Mouse (Mus musculus) megakaryocyte progenitor cell, adult 5-6 weeks (primary cell): ENCODE data around the gene Cyp2e1. TPM values are rescaled to one million over a fixed set of nuclear protein-coding genes. Genes with fewer than 3 reads are reported as not detected.
"Not testable (repeated sequence)": the region's sequence is repeated elsewhere in the genome, so short reads cannot be mapped to it uniquely, and the experiment has no call there.

ENCODE experiments used
- ATAC-seq: replicated peaks from 2 replicates; pipeline ENCODE4 v1.8.0; 2016; ENCODE audit warnings: mild to moderate bottlenecking, moderate TSS enrichment, inconsistent platforms; ENCODE audit not compliant: poor library complexity
- total RNA-seq, 2 experiments: library from RNA; stranded (forward) in 1 of 2; stranded (reverse) in 1 of 2; fragments of 157-497, 149-512 nt in 1 of 2; fragments of 200-1000 nt in 1 of 2; gene quantifications; 2 replicates each; pipeline versions ENCODE4 v1.2.3 to v1.2.4; 2015 to 2017

Gene Cyp2e1
- not detected in 2 replicates for total RNA-seq (2015)
- not detected in 2 replicates for total RNA-seq (2017)

- ATAC-seq, result no peak
Observed at GRCm38 (mm10) chr7:140763447-140764020, at the start of gene Cyp2e1. Gene Cyp2e1, plus strand, starts transcription at chr7:140763739.

DNA sequence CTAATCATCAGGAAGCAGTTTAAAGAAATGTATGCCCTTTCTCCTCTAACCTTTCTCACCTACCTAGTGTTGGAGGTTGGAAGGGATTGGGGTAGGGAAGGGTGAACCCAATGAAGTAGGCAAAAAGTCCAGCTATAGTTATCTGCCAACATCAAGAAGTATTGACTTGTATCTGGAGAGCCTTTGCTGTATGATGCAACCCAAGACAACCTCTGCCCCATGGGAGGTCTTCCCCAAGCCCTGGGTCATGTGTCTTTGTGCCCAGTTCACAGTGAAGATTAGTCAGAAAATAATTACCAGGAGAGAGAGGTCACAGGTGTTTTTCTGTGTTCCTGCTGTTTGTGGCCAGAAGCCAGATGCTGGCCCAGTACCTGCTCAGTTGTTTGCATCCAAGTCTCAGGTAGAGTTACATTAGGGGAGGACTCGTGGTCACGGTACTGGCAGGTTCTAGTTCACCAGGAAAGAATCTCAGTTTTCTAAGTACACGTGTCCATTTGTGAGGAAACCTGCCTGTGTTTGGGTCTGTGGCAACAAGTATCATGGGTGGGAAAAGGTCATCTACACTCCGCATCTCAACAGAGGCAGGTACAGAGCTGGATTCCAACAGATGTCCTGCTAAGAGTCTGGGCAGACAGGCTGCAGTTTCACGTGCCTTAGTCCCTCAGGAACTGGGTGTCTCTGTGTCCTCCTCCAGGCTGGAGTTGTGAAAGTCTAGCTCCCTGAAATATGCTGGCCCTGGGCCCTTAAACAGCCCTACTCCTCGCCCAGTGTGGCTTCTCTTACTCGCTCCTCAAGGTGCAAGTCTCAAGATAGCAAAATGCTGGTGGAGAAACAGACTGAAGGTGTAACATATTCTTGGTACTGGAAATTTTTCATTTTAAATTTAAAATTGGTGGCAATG, 46.1 kb upstream of the Cyp2e1 start:
- no peak for ATAC-seq

GRCm38 (mm10) chr7:140721095-140721494, 42.4 kb upstream of the Cyp2e1 start:
- no peak for ATAC-seq

GRCm38 (mm10) chr7:140725558-140725957, 38.0 kb upstream of the Cyp2e1 start:
- no peak for ATAC-seq

GRCm38 (mm10) chr7:140733162-140733561, 30.4 kb upstream of the Cyp2e1 start:
- ATAC-seq, result no peak

- no peak for ATAC-seq
Observed at GRCm38 (mm10) chr7:140747402-140747801, 16.1 kb upstream of the Cyp2e1 start.

GRCm38 (mm10) chr7:140748116-140748826, 15.3 kb upstream of the Cyp2e1 start:
- ATAC-seq, result no peak

DNA sequence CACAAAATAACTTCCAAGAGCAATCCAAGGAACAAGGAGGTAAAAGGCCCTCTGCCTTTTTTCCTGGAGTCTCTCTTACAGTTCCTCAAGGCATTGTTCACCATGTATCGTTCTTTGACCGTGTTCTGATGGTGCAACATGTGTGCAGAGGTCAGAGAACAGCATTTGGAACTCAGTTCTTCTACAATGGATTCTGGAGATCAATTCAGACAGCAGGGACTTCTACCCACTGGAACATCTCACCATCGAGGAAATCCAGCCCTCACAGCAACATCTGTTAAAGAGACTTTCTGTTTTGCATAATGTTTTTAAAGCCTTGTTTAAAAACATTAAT, 14.7 kb upstream of the Cyp2e1 start:
- no peak for ATAC-seq

DNA sequence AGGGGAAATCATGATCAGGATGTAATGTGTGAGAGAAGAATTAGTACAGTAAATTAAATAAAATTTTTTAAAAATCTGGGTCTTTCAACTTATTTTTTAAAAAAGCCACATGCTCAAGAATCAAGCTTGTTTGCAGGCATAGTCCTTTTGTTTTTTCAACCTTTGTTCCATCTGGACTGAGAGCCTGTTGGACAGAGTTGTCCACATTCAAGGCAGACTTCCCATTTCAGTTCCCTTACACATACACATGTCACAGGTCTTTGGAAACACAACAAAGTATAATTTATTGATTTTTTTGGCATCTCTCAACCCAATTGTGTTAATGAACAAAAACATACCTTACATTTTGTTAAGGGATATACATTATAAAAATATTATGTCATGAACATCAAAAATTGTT, 9.0 kb upstream of the Cyp2e1 start:
- ATAC-seq, result no peak

DNA sequence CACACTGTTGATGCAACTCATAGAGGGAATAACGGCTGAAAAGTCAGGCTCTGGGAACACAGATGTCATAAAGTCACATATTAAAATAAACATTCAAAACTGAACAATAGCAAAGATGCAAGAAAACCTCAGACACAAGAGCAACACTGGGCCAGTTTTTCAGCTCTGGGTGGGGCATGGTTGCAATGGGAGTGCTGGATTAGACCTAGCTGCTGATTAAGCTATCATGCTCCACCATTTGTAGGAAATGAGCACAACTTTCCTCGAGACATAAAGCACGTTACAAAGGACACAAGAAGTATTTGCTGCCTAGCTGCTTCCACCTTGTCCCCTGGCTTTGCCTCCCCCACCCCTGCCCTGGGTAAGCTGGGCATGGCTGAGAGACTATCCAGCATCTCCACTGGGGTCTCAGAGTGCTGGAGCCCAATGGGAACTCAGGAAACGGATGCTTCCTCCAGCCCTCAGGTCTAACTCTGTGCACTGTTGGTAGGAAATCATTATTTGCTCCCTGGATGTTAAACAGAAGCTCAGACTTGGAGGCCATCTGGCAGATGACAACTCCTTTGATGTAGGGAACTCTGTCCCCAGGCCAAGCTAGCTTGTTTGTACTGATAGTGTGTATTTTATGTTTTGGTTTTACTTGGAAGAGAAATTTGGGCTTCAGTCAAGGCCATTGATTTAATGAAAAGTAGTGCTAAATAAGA, 7.2 kb upstream of the Cyp2e1 start:
- ATAC-seq, result no peak

GRCm38 (mm10) chr7:140760647-140761046, 2.9 kb upstream of the Cyp2e1 start:
- ATAC-seq, result no peak

DNA sequence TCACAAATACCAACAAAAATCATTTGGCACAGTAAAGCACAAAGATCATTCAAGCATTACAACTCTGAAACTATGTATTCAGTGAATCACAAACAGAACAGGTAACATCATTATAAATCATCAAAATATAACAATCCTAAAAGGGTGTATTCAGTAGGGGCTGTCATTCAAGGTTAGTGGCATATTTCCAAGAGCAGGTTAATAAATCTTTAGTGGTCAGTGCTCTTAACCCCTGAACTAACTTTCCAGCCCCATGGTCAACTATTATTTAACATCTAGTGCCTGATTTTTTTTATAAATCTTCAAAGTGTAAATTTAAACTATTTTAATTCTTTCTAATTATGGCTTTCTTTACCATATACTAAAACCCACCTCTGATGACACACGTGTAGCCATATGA, 1.9 kb downstream of the Cyp2e1 start:
- ATAC-seq, result not testable (repeated sequence)

- ATAC-seq, result peak; percentile 83
Observed at GRCm38 (mm10) chr7:140765888-140766739, 2.6 kb downstream of the Cyp2e1 start.

DNA sequence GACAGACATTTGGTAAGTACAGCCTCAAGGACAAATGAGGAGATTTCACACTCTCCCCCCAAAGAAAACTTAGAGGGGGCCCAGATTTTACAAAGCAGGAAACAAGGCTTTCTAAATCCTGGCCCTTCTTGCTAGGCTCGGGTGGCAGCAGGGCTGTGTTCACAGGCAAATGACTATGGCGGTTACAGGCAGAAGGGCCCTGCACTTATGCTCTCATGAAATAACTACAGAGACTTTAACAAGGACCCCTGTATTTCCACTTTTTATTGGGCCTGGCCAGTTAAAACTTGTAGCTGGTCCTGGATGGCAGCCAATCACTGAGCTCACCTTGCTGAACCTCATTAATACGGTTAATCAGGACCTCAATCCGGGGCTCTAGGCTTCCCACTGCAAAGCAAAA, 17.0 kb downstream of the Cyp2e1 start:
- no peak for ATAC-seq

- ATAC-seq, result no peak
Observed at GRCm38 (mm10) chr7:140787406-140788052, 24.0 kb downstream of the Cyp2e1 start, which contains the start of gene Syce1. Gene Syce1, minus strand, starts transcription at chr7:140787852.

GRCm38 (mm10) chr7:140788053-140788435, 24.5 kb downstream of the Cyp2e1 start:
- ATAC-seq, result no peak

- no peak for ATAC-seq
Observed at GRCm38 (mm10) chr7:140793541-140793940, 30.0 kb downstream of the Cyp2e1 start.

DNA sequence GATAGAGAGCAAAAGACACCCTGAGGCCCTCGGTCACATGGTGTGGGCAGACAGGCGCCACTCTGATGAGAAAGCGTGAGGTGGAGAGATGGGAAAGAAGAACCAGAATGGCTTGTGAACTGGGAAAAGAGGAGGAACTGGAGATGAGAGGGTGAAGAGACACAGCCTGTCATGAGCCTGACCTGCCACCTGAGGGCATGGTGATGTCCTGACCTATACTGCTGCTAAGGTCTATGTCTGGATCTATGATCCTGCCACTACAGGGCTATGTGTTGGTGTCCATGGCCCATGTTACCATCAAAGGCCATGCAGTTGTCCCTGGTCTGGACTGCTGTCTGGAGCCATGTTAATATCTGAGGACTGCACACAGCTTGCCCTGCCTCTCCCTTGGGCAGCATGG, 34.1 kb downstream of the Cyp2e1 start:
- peak; percentile 63; the same call in 1 of the 2 replicates for ATAC-seq

DNA sequence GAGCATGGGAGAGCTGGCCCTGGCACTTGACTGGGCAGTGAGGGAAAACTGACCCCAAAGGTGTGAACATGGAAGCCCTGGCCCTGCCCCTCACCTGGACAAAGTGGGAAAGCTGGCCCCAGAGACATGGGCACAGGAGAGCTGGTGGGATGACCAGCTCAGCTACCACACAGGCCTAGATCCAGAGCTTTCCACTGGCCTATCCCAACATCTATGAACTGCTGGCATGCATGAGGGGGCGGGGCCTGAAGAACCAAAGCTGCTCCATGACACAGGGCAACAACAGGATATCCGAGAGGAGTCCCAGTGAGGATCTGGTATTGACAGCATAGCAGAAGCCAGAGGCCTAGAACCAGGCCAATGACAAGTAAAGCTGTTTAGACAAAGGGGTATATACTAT, 34.7 kb downstream of the Cyp2e1 start:
- ATAC-seq, result no peak

- no peak for ATAC-seq
Observed at GRCm38 (mm10) chr7:140802629-140803028, 39.1 kb downstream of the Cyp2e1 start.
